Mouse (Mus musculus) lung, adult 2 months (tissue): ENCODE measurements around the gene Zfp960. TPM values are rescaled to one million over a fixed set of nuclear protein-coding genes. Genes with fewer than 3 reads are reported as not detected.
A peak's percentile ranks its signal among the peaks of the same experiment; 100 is the strongest.
"Not testable (repeated sequence)": the region's sequence is repeated elsewhere in the genome, so short reads cannot be mapped to it uniquely, and the experiment has no call there.

Experiments used
- DNase-seq: peaks from one replicate; pipeline ENCODE4 v3.0.0; 2022
- H3K4me1 ChIP-seq: fragments of 200-500 bp; 2 replicates; pipeline ENCODE4 v1.6.1; 2011; ENCODE audit warnings: low read length; ENCODE audit not compliant: control insufficient read depth, insufficient read depth
- H3K4me3 ChIP-seq: fragments of 200-500 bp; replicated peaks from 2 replicates; pipeline ENCODE3; 2011; ENCODE audit warnings: low read depth, mild to moderate bottlenecking, control low read depth, low read length; ENCODE audit errors: extremely low read depth
- WGBS: fragments of 180-500 bp; shearing (Covaris S2); methylation state at CpG from one replicate; pipeline ENCODE4 v1.1.7; 2018; 5-methylcytosine and 5-hydroxymethylcytosine counted together
- polyA plus RNA-seq: library from polyadenylated mRNA; depleted of rRNA; stranded (reverse); fragments of >200 nt; gene quantifications from 2 replicates; pipeline ENCODE4 v1.2.3, GENCODE M21; 2012; rRNA removed

Gene Zfp960
- polyA plus RNA-seq: 0.27 and 0.38 TPM in 2 replicates

- not testable (repeated sequence) for H3K4me1 ChIP-seq
- under 1% methylated on average over 17 of the region's 21 CpGs for WGBS
- peak within 1 kb of the TSS; percentile 69 for H3K4me3 ChIP-seq
- DNase-seq: peak; percentile 86
Observed at GRCm38 (mm10) chr17:17063628-17064494, at the start of gene Zfp960. Gene Zfp960 (plus strand): TSS chr17:17064113.

GRCm38 (mm10) chr17:17018071-17018470 is 45.8 kb upstream of the Zfp960 start:
- H3K4me1 ChIP-seq, DNase-seq, H3K4me3 ChIP-seq: not testable (repeated sequence)
- WGBS: 91% methylated on average over 2 of the region's 2 CpGs

- WGBS: 50% methylated on average over 1 of the region's 1 CpGs
- H3K4me1 ChIP-seq: not testable (repeated sequence)
Observed at GRCm38 (mm10) chr17:17059566-17059965, 4.3 kb upstream of the Zfp960 start.

DNA sequence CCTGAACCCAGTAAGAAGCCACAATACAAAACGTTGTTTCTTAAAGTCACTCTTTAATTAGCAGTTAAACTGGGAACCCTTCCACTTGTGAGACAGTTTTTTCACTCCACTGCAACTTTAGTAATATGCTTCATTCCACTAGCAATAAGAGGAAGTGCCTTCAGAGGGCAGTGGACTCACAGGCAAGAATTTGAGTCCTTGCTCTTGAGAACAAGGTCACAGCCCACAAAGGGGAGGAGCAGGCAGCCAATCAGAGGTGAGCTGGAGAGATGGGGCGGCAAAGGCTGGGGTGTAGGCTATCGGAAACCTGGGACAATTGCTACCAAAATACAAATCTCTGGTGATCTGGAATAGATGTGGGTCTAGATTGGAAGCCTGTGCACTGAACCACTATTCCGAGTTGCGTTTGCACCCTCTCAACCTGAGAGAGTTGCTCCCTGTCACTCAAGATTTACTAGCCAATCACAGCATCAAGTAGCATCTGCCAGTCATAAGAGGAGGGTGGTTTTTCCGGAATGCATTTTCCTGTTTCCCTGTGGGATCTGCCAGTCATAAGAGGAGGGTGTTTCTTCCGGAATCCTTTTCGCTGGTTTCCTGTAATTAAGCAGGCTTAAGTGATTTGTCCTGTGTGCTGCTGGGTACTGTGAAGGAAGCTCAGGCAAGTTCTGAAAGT is 57.1 kb downstream of the Zfp960 start, which contains the start of gene Zfp97:
TSS of gene Zfp97 (plus strand) at position 586 of the 673 bp plus-strand sequence.
- H3K4me3 ChIP-seq, H3K4me1 ChIP-seq, DNase-seq: not testable (repeated sequence)
- no CpG with 5 or more reads among the region's 8 CpGs for WGBS

More at GRCm38 (mm10) chr17:17059566-17059965, 4.3 kb upstream of the Zfp960 start:
- DNase-seq, H3K4me3 ChIP-seq: not testable (repeated sequence)

Other genes starting within 250 kb of the Zfp960 start
- 0.36 and 1.0 TPM in 2 replicates for gene Zfp97, start 57.3 kb downstream of the Zfp960 start, polyA plus RNA-seq